Mouse (Mus musculus) NIH3T3 (cell line): Measurements from ENCODE around the gene Krt86.
"Not testable (repeated sequence)": the region's sequence is repeated elsewhere in the genome, so short reads cannot be mapped to it uniquely, and the experiment has no call there.

ENCODE experiments used
- DNase-seq: peaks from one replicate; pipeline ENCODE4 v3.0.0-alpha.2; 2012; ENCODE audit warnings: low read depth

Gene Krt86

DNA sequence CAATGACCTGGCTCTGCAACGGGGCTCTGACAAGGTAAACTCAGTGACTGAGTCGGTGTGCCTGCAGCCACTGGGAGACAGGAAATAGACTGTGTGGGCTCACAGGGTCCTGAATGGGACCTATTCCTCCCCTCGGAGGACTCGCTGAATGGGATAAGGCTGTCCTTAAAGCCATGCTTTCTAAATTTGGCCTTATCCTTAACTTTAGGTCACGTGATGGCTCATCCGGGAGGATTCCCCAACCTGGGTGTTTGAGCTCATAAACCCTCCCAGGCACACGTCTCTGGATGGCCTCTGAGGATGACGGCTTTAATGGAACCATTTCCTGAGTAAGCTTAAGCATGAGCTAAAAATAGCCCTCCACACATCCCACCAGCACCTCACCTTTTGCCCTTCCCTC is 19.4 kb downstream of the Krt86 start:
- DNase-seq = peak; percentile 29

DNA sequence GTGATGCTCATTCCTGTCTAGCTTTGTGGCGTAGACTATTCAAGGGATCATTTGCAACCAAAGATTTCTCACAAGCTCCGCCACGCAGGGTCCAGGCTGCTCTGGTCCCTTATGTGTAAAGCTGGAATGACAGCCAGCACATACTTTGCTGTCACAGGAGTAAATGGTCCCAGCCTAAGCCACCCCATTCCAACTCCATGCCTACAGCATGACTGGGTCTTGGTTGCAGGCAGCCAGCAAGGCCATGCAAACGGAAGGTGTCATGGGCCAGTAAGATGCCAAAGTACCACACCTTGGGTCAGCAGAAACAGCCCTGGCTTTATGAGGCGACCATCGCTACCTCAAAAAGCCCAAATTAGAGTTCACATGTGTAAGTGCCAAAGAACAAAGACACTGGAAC is 20.4 kb downstream of the Krt86 start:
- no peak for DNase-seq

DNA sequence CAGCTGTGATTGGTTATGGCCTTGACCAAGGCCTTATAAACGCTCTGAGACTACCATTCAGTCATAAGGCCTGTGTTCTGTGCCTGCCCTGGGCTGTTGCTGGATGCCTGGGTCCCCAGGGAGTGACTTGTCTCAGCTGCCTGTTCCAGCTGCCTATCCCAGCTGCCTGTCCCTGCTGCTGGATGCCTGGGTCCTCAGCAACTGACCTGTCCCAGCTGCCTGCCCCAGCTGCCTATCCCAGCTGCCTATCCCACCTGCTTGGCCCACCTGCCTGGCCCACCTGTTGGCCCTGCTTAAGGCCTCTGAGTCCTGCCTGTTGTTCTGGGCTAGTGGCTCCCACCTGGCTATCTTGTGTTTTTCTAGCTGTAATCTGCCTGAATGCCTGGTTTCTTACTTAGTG is 20.9 kb downstream of the Krt86 start:
- peak; percentile 31 for DNase-seq

DNA sequence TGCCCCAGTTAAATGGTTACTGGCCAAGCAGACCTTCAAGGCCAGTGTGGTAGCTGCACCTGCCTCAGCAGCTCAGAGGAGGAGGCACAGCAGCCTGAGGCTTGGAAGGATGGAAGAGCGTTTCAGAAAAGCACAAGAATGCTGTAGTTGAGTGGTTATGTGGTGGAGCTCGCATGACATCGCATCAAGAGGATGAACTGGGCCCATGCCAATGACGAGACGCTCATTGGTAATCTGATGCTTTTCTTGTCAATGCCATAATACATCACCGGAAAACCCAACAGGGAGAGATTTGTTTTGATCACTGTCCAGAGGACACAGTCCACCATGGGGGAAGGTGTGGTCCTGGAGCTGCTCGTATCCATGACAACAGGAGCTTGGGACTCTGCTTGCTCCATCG is 22.0 kb downstream of the Krt86 start:
- DNase-seq = peak; percentile 86

DNA sequence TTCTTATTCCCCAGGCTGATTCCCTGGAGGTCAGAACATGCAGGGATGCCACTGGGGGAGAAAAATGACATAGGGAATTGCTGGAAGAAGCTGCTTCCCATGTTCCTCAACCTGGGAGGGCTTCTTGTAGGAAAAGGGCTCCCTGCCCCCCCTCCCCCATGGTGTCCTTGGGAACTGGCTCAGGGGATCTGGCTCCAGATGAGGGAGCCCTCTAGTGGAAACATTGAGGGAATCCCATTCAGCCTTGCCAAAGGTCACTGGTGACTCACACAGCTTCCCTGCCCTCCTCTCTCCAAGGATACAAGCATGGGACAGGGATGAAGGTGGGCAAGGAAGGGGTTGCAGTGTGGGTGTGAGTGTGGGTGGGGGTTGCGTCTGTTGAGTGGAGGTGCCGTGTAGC is 23.9 kb downstream of the Krt86 start:
- peak; percentile 88 for DNase-seq

DNA sequence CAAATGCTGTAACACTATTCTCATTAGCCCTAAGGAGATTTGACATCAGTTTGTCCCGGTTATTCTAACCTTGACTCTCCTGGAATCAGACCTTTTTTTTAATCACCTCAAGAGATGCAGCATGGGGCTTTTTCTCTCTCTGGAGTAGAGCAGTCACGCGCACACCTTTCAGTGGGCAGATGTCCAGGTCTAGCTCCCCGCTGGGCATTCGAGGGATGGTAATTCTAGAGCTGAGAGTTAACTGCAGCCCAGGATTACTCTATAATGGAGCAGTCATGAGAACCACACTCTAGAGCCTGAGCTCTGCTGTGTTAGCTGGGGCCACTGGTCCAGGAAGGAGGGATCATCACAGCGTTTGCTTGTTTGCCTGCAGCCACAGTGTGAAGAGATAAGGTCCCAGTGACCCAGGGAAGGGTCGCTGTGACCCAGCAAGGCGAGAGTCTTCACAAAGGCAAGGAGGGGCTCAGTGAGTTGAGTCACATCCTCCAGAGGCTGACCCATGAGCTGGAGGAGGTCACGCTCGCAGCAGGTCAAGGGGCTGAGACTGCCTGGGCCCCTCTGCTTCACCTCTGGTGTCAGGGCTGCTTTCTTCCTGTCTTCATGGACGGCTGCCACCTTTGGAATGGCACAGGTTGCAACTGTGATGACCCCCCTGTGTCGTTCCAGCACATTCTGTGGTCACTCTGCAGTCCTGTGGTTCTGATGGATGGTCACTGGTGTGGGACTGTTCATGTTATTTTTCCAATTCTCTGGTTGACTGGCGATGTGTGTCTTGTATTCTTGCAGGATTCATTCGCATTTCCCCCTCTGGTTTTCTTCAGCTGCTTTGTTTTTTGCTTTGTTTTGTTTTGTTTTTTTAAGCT is 33.8 kb downstream of the Krt86 start:
- DNase-seq = no peak

DNA sequence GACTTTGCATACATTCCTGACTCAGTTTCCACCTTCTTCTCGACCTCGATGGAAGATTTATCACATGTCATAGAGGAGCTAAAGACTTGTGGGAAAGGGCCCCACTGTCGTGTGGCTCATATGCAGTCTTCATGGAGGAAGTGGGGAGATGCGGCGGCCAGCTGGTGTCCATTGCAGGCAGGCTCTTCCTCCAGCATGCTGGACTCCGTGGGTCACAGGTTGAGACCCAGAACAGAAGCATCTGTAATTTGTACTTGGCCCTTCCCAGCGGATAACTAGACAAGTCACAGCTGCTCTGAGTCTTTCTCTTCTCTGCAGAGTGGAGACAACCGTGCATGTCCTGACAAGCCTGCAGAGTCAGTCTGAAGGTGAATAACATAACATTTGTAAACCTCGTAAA is 35.0 kb downstream of the Krt86 start:
- no peak for DNase-seq

DNA sequence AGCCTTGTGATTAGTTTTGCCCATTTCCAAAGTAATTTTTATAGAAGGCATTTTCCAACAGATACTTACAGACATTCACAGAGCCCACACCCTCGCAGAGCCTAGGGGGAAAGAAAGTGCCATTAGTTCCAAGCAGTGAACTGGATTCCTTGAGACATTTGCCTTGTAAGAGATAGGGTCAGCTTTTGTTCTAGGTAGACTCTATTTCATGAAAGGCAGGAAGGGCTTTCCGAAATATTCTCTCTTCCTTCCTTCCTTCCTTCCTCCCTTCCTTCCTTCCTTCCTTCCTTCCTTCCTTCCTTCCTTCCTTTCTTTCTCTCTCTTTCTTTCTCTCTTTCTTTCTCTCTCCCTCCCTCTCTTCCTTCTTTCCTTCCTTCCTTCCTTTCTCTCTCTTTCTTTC is 43.9 kb downstream of the Krt86 start, which contains the start of gene Gm49425:
Gm49425 (minus strand) TSS at position 101 of the 400 bp plus-strand sequence.
- DNase-seq = not testable (repeated sequence)

DNA sequence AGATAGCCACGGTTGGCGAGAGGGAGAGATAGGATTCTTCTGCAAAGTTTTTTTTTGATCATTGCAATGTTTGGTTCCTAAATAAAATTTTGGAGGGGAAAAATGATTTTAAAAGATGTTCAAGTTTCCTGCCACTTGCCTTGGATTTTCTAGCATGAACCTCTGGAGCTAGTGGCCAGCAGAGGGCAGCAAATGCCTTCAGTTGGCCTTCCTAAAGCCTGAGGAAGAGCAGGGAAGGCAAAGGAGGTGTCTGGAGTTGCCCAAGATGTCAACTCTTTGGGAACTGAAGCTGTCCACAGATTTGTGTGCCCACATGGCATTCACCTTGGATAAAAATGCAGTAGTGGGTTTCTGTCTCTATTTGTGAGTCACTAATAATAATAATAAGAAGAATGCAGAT is 46.5 kb downstream of the Krt86 start:
- DNase-seq = peak; percentile 92

DNA sequence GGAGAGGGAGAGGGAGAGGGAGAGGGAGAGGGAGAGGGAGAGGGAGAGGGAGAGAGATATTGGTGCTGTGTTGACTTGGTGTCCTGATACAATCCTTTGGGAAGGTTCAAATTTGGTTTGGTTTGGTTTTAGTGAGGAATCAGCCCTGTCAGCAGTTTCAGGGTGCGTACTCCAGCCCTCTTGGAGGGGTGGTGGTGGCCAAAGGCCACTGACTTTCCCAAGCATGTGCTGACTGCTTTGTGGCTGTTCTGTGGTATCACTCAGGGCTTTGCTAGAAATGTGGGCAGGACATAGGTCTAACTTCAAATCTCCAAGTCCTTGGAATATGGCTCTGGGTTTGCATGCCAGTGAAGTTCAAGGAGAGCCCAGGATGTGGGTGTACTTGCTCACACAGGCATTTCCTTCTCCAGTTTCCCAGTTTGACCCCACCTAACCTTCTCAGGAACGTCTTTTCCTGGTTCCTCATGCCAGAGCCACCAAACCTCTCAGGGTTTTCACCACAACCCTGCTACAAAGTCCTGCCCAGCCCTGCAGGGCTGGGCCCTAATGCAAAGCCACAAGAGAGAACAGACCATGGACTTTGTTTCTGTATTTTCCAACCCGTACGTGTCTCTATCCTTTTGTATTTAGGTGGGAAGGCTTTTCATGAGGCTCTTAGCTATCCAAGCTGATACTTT is 49.4 kb downstream of the Krt86 start:
- no peak for DNase-seq
